In the genomic region with DNA sequence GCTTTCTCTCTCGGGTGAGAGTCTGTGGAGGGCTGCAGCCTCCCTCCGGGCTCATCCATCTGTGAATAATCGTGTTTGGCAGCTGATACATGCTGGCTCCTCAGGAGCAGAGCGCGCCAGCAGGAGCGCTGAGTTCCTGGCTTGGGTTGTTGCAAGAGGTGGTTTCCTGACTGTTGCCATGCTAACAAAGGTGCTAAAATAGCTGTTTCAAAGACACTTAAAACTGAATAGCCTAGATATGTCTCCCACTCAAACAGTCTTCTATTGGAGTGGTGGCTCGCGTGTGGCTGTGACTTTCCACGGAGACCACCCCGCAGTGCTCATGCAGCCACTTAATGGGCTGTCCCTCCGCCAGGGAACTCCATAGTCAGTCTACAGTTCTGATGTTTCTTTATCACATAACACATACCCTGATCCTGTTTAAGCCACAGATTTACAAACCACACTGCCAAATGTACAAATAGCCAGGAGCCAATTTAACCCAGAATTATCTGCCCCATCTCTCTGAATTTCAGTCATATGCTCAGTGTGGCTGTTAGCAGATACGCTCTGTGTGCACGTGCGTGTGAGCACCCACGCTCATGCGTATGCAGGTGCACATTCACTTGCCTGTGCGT, we compare ENCODE assay signal across 9 mouse cellular contexts.
DNase-seq lines count a peak whose midpoint lies in the region; ATAC-seq lines count a peak whose summit lies in the region.
"Had no signal": no experiment of that assay in that cellular context is flagged by ENCODE, and none has a peak within 500 bp of the region (broad histone marks: within the 10 kb centered on the region; RNA-seq: fewer than 3 reads in every experiment).

No protein-coding gene starts in this region.

- no peaks in the 10 kb centered on the region for H3K36me3 ChIP-seq in forebrain, embryonic 10.5 days (replicated peaks)
- H3K36me3 ChIP-seq in forebrain, embryonic 11.5 days (ENCODE audit: control insufficient read depth, insufficient read depth, low read length), result no peaks in the 10 kb centered on the region
- H3K36me3 ChIP-seq in liver, embryonic 12.5 days, result no peaks in the 10 kb centered on the region
- H3K36me3 ChIP-seq: limb, embryonic 13.5 days had no signal

- no peaks in the 10 kb centered on the region for H3K27me3 ChIP-seq in forebrain, embryonic 10.5 days (ENCODE audit: poor library complexity, severe bottlenecking)
- no peaks in the 10 kb centered on the region for H3K27me3 ChIP-seq in forebrain, embryonic 11.5 days (ENCODE audit: control insufficient read depth, insufficient read depth, low read length)
- H3K27me3 ChIP-seq in liver, embryonic 12.5 days (replicated peaks), result no peaks in the 10 kb centered on the region
- H3K27me3 ChIP-seq: limb, embryonic 13.5 days had no signal

- ATAC-seq in forebrain, embryonic 11.5 days (replicated peaks; ENCODE audit: low FRiP score), result no peak
- ATAC-seq in CD4-positive, CD25-positive, alpha-beta regulatory T cell, adult 4 months, result no peak
- no peak for ATAC-seq in liver, embryonic 12.5 days

- no peak overlapping the region for H3K4me3 ChIP-seq in forebrain, embryonic 10.5 days
- no peak overlapping the region for H3K4me3 ChIP-seq in forebrain, embryonic 11.5 days (ENCODE audit: low read depth, low read length)
- no peak overlapping the region for H3K4me3 ChIP-seq in liver, embryonic 12.5 days
- H3K4me3 ChIP-seq: limb, embryonic 13.5 days had no signal

- 80% methylated on average over 17 of the region's 17 CpGs for WGBS in forebrain, embryonic 10.5 days
- 74% methylated on average over 17 of the region's 17 CpGs for WGBS in forebrain, embryonic 11.5 days
- 75% methylated on average over 17 of the region's 17 CpGs for WGBS in liver, embryonic 12.5 days (ENCODE audit: insufficient replicate concordance)

- peaks cover 8% of the 10 kb centered on the region for H3K4me1 ChIP-seq in forebrain, embryonic 10.5 days
- 0 out of 2 replicates have a peak, but pooled peaks cover 2% of the 10 kb centered on the region for H3K4me1 ChIP-seq in forebrain, embryonic 11.5 days (replicated peaks; ENCODE audit: control insufficient read depth, insufficient read depth, low read length)
- no peaks in the 10 kb centered on the region for H3K4me1 ChIP-seq in liver, embryonic 12.5 days
- H3K4me1 ChIP-seq: limb, embryonic 13.5 days had no signal

- H3K9ac ChIP-seq in forebrain, embryonic 11.5 days (ENCODE audit: low read length), result no peak overlapping the region
- no peak overlapping the region for H3K9ac ChIP-seq in liver, embryonic 12.5 days
- H3K9ac ChIP-seq: limb, embryonic 13.5 days had no signal

- peak; percentile 13 for DNase-seq in forebrain, embryonic 10.5 days (ENCODE audit: extremely low spot score, low spot score)
- DNase-seq in forebrain, embryonic 11.5 days (ENCODE audit: low spot score), result no peak
- DNase-seq in frontal cortex, adult 2 months (ENCODE audit: extremely low spot score in 1 of 2, low spot score in 1 of 2), result peak; percentile 64 to 80
- peak; percentile 76 to 84 for DNase-seq in left cerebral cortex, adult 9 months (ENCODE audit: low spot score in 2 of 2)
- peak; percentile 51 for DNase-seq in right cerebral cortex, postnatal 14 days
- no peak for DNase-seq in embryo, embryonic 9.5 days (ENCODE audit: extremely low spot score)

- H3K27ac ChIP-seq in forebrain, embryonic 10.5 days, result no peak overlapping the region
- H3K27ac ChIP-seq in forebrain, embryonic 11.5 days (ENCODE audit: low read depth, low read length), result no peak overlapping the region
- no peak overlapping the region for H3K27ac ChIP-seq in liver, embryonic 12.5 days
- H3K27ac ChIP-seq: limb, embryonic 13.5 days had no signal

- H3K9me3 ChIP-seq in forebrain, embryonic 10.5 days, result no peaks in the 10 kb centered on the region; the same call in 1 of the 2 replicates
- H3K9me3 ChIP-seq in forebrain, embryonic 11.5 days (ENCODE audit: control insufficient read depth, low read length), result no peaks in the 10 kb centered on the region
- H3K9me3 ChIP-seq in liver, embryonic 12.5 days (replicated peaks), result no peaks in the 10 kb centered on the region
- H3K9me3 ChIP-seq: limb, embryonic 13.5 days had no signal

- H3K4me2 ChIP-seq in forebrain, embryonic 11.5 days (ENCODE audit: low read depth, low read length, severe bottlenecking), result no peak overlapping the region
- no peak overlapping the region for H3K4me2 ChIP-seq in liver, embryonic 12.5 days
- H3K4me2 ChIP-seq: limb, embryonic 13.5 days had no signal

Comparison
In these comparisons a context has a peak if more than half of its experiments do, and no peak if none do; other contexts are left out.
1. DNase-seq: peak in forebrain, embryonic 10.5 days (single experiment), frontal cortex, adult 2 months (2 of 2), left cerebral cortex, adult 9 months (2 of 2) and right cerebral cortex, postnatal 14 days (single experiment); none in forebrain, embryonic 11.5 days (single experiment) and embryo, embryonic 9.5 days (single experiment).